Mouse (Mus musculus): Measurements from ENCODE around the gene Vwa8.

DNA sequence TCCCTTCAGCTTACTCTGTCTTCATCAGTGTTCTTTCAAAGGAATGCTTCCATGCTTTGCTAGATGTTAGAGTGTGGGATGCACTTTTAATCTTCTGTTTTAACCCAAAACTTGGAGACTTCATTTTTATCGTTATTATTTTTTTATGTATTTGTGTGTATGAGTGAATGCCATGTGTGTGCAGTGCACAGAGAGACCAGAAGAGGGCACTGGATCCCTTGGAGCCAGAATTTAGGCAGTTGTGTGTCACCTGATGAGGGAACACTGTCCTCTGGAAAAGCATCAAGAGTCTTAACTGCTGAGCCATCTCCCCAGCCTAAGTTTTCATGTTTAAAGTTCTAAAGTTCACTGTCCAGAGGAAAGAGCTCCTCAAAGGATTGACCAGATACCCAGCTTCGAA lies 316.1 kb downstream of the Vwa8 start:
- TF ChIP-seq POLR2A (IDR thresholded peaks at IDR 0.05; ENCODE audit: control insufficient read depth, extremely low read depth, insufficient read depth, low read length, poor library complexity) (no peak), CTCF (IDR thresholded peaks at IDR 0.05; ENCODE audit: borderline replicate concordance, control insufficient read depth, extremely low read depth, insufficient read depth, low read length, poor library complexity) (no peak)
